Comparison of ENCODE assay signal across 8 mouse cellular contexts in genomic region chr1:4571299-4572202, GRCm38 (mm10).
DNase-seq lines count a peak whose midpoint lies in the region; ATAC-seq and TF ChIP-seq lines count a peak whose summit lies in the region.

No protein-coding gene starts in this region.

- peak overlapping the region; percentile 36 for H3K4me3 ChIP-seq in erythroblast, embryonic 14.5 days (replicated peaks)
- peak overlapping the region; percentile 64 for H3K4me3 ChIP-seq in embryonic facial prominence, embryonic 13.5 days
- peak overlapping the region; percentile 61 for H3K4me3 ChIP-seq in limb, embryonic 13.5 days
- peak overlapping the region; percentile 63 for H3K4me3 ChIP-seq in midbrain, embryonic 14.5 days (replicated peaks; ENCODE audit: low read depth, low read length)
- peak overlapping the region; percentile 56 for H3K4me3 ChIP-seq in stomach, postnatal 0 days (ENCODE audit: low read depth, low read length)

- no peak for ATAC-seq in erythroblast, adult 5-6 weeks (replicated peaks; ENCODE audit: low FRiP score, poor library complexity, severe bottlenecking)
- peak; percentile 93 for ATAC-seq in embryonic facial prominence, embryonic 13.5 days (ENCODE audit: insufficient number of reproducible peaks, insufficient read depth, low FRiP score, low TSS enrichment, low read depth)
- ATAC-seq in limb, embryonic 13.5 days (ENCODE audit: low FRiP score, low read depth), result peak; percentile 92
- peak; percentile 95 for ATAC-seq in midbrain, embryonic 14.5 days (ENCODE audit: low FRiP score, low TSS enrichment)
- peak; percentile 86 for ATAC-seq in stomach, postnatal 0 days (ENCODE audit: low FRiP score, low TSS enrichment)

- H3K27ac ChIP-seq in embryonic facial prominence, embryonic 13.5 days, result peak overlapping the region; percentile 51; the same call in 1 of the 2 replicates
- H3K27ac ChIP-seq in limb, embryonic 13.5 days, result peak overlapping the region; percentile 83
- H3K27ac ChIP-seq in midbrain, embryonic 14.5 days (replicated peaks; ENCODE audit: low read depth, low read length), result peak overlapping the region; percentile 96
- peak overlapping the region; percentile 73 for H3K27ac ChIP-seq in stomach, postnatal 0 days (replicated peaks)

- no peaks in the 10 kb centered on the region for H3K36me3 ChIP-seq in erythroblast, embryonic 14.5 days (ENCODE audit: control insufficient read depth)
- H3K36me3 ChIP-seq in embryonic facial prominence, embryonic 13.5 days, result no peaks in the 10 kb centered on the region
- H3K36me3 ChIP-seq in limb, embryonic 13.5 days, result no peaks in the 10 kb centered on the region
- H3K36me3 ChIP-seq in midbrain, embryonic 14.5 days (ENCODE audit: control insufficient read depth, insufficient read depth, low read length), result no peaks in the 10 kb centered on the region
- no peaks in the 10 kb centered on the region for H3K36me3 ChIP-seq in stomach, postnatal 0 days (ENCODE audit: control insufficient read depth, insufficient read depth, low read length)

- TF ChIP-seq EP300 in stomach, postnatal 0 days (optimal IDR thresholded peaks at IDR 0.05), result no peak

- H3K4me1 ChIP-seq in erythroblast, embryonic 14.5 days (ENCODE audit: control insufficient read depth), result peaks cover 3% of the 10 kb centered on the region; the same call in 1 of the 2 replicates
- 0 out of 2 replicates have a peak, but pooled peaks cover 3% of the 10 kb centered on the region for H3K4me1 ChIP-seq in embryonic facial prominence, embryonic 13.5 days
- 0 out of 2 replicates have a peak, but pooled peaks cover 3% of the 10 kb centered on the region for H3K4me1 ChIP-seq in limb, embryonic 13.5 days
- H3K4me1 ChIP-seq in midbrain, embryonic 14.5 days (ENCODE audit: control insufficient read depth, insufficient read depth, low read length), result 0 out of 2 replicates have a peak, but pooled peaks cover 3% of the 10 kb centered on the region
- H3K4me1 ChIP-seq in stomach, postnatal 0 days (replicated peaks; ENCODE audit: control insufficient read depth, insufficient read depth), result no peaks in the 10 kb centered on the region

- TF ChIP-seq CTCF in stomach, postnatal 0 days (IDR thresholded peaks at IDR 0.05; ENCODE audit: low read depth), result peak; percentile 41; the same call in 1 of the 2 replicates

- H3K9ac ChIP-seq in embryonic facial prominence, embryonic 13.5 days, result peak overlapping the region; percentile 83
- H3K9ac ChIP-seq in limb, embryonic 13.5 days, result peak overlapping the region; percentile 83
- peak overlapping the region; percentile 94 for H3K9ac ChIP-seq in midbrain, embryonic 14.5 days (replicated peaks; ENCODE audit: low read length)
- peak overlapping the region; percentile 68 for H3K9ac ChIP-seq in stomach, postnatal 0 days (ENCODE audit: low read length)

- under 1% methylated on average over 58 of the region's 58 CpGs for WGBS in embryonic facial prominence, embryonic 13.5 days
- under 1% methylated on average over 49 of the region's 58 CpGs for WGBS in limb, embryonic 13.5 days
- WGBS in midbrain, embryonic 14.5 days, result under 1% methylated on average over 58 of the region's 58 CpGs
- under 1% methylated on average over 48 of the region's 58 CpGs for WGBS in stomach, postnatal 0 days

- DNase-seq in heart, adult 9 months (ENCODE audit: low spot score in 2 of 2), result peak; percentile 81 to 83
- DNase-seq in kidney, adult 9 months, result peak; percentile 54
- DNase-seq in midbrain, embryonic 14.5 days, result peak; percentile 90
- peak; percentile 84 for DNase-seq in stomach, postnatal 0 days (ENCODE audit: low spot score)

- H3K27me3 ChIP-seq in erythroblast, embryonic 14.5 days (ENCODE audit: control insufficient read depth), result peaks cover 11% of the 10 kb centered on the region
- no peaks in the 10 kb centered on the region for H3K27me3 ChIP-seq in embryonic facial prominence, embryonic 13.5 days
- no peaks in the 10 kb centered on the region for H3K27me3 ChIP-seq in limb, embryonic 13.5 days
- no peaks in the 10 kb centered on the region for H3K27me3 ChIP-seq in midbrain, embryonic 14.5 days (ENCODE audit: control insufficient read depth, insufficient read depth, low read length)
- no peaks in the 10 kb centered on the region for H3K27me3 ChIP-seq in stomach, postnatal 0 days (ENCODE audit: control insufficient read depth, insufficient read depth, low read length)

- 0 out of 2 replicates have a peak, but pooled peaks cover 2% of the 10 kb centered on the region for H3K9me3 ChIP-seq in erythroblast, embryonic 14.5 days (ENCODE audit: control insufficient read depth, low read length)
- no peaks in the 10 kb centered on the region for H3K9me3 ChIP-seq in embryonic facial prominence, embryonic 13.5 days
- no peaks in the 10 kb centered on the region for H3K9me3 ChIP-seq in limb, embryonic 13.5 days
- H3K9me3 ChIP-seq in midbrain, embryonic 14.5 days (ENCODE audit: control insufficient read depth, low read length), result peaks cover 5% of the 10 kb centered on the region; the same call in 1 of the 2 replicates
- H3K9me3 ChIP-seq in stomach, postnatal 0 days (ENCODE audit: control insufficient read depth, low read length), result no peaks in the 10 kb centered on the region

- peak overlapping the region; percentile 87 for H3K4me2 ChIP-seq in embryonic facial prominence, embryonic 13.5 days
- H3K4me2 ChIP-seq in limb, embryonic 13.5 days (replicated peaks), result peak overlapping the region; percentile 81
- H3K4me2 ChIP-seq in midbrain, embryonic 14.5 days (ENCODE audit: low read length), result peak overlapping the region; percentile 73
- H3K4me2 ChIP-seq in stomach, postnatal 0 days (replicated peaks; ENCODE audit: low read depth), result peak overlapping the region; percentile 87
